In genomic region chr12:55846741-55847140, GRCm38 (mm10) we compare ENCODE assay signal across 8 mouse cellular contexts. TPM values are rescaled to one million over a fixed set of nuclear protein-coding genes. Genes with fewer than 3 reads are reported as not detected.
DNase-seq lines count a peak whose midpoint lies in the region; ATAC-seq and TF ChIP-seq lines count a peak whose summit lies in the region.

No protein-coding gene starts in this region.

- no peak overlapping the region for H3K27ac ChIP-seq in gastrocnemius, adult 2 months
- no peak overlapping the region for H3K27ac ChIP-seq in embryonic facial prominence, embryonic 10.5 days (replicated peaks)

- H3K27me3 ChIP-seq in embryonic facial prominence, embryonic 10.5 days (replicated peaks; ENCODE audit: low read depth, poor library complexity, severe bottlenecking), result no peaks in the 10 kb centered on the region

- peak; percentile 60; the same call in 1 of the 2 replicates for ATAC-seq in megakaryocyte, adult 5-6 weeks (ENCODE audit: poor library complexity, severe bottlenecking)

- H3K4me1 ChIP-seq in embryonic facial prominence, embryonic 10.5 days, result no peaks in the 10 kb centered on the region

- no peaks in the 10 kb centered on the region; the same call in 1 of the 2 replicates for H3K9me3 ChIP-seq in embryonic facial prominence, embryonic 10.5 days

- no peak overlapping the region for H3K4me3 ChIP-seq in gastrocnemius, adult 2 months
- no peak overlapping the region for H3K4me3 ChIP-seq in embryonic facial prominence, embryonic 10.5 days

- DNase-seq in gastrocnemius, adult 2 months, result no peak
- no peak for DNase-seq in gastrocnemius, postnatal 14 days
- peak; percentile 37 to 38 for DNase-seq in right cerebral cortex, adult 2 months (ENCODE audit: low spot score in 2 of 2)
- DNase-seq in right cerebral cortex, postnatal 36 days (ENCODE audit: low spot score in 2 of 2), result no peak
- peak; percentile 43 for DNase-seq in embryonic facial prominence, embryonic 10.5 days (ENCODE audit: low spot score)
- DNase-seq in gastrocnemius, adult 18-20 months (ENCODE audit: low spot score), result no peak
- DNase-seq in layer of hippocampus, postnatal 36 days, result no peak

- peaks cover 75% of the 10 kb centered on the region for H3K36me3 ChIP-seq in embryonic facial prominence, embryonic 10.5 days (replicated peaks)

- intact Hi-C loops in gastrocnemius, adult 2 months (cut with DNase I), result no loop called here
- intact Hi-C loops in gastrocnemius, postnatal 14 days (cut with DNase I; ENCODE audit: low total_unique reads), result no loop called here

- 66% methylated on average over 1 of the region's 1 CpGs for WGBS in embryonic facial prominence, embryonic 10.5 days

- peak; percentile 46 for TF ChIP-seq CTCF in gastrocnemius, adult 2 months (IDR thresholded peaks at IDR 0.05)

RNA-seq across cellular contexts. Expression of gene Brms1l, which starts 10.6 kb away (rescaled TPM):
- total RNA-seq in gastrocnemius, adult 2 months (2021), result 10 to 100 TPM; 17.9 to 22.7 TPM
- total RNA-seq in gastrocnemius, postnatal 14 days (2021), result 10 to 100 TPM; 12.7 to 14.8 TPM
- 42.4 and 45.3 TPM in 2 replicates for polyA plus RNA-seq in embryonic facial prominence, embryonic 10.5 days (2016; fragmentation: Nextera tagmentation; extraction: Ambion mirVana)
- total RNA-seq in megakaryocyte, adult 5-6 weeks (2015), result 12.6 and 12.8 TPM in 2 replicates
- 13.8 and 14.0 TPM in 2 replicates for total RNA-seq in megakaryocyte, adult 5-6 weeks (2017)
- 10 to 100 TPM; 20.3 to 20.5 TPM for total RNA-seq in gastrocnemius, adult 18-20 months (2021)
- 10 to 100 TPM; 68.8 to 69.1 TPM for total RNA-seq in layer of hippocampus, postnatal 36 days (2021)

RNA-seq across cellular contexts. Expression of gene Ralgapa1, which starts 25.8 kb away (rescaled TPM):
- total RNA-seq in gastrocnemius, adult 2 months (2021), result 10 to 100 TPM; 37.7 to 44.1 TPM
- total RNA-seq in gastrocnemius, postnatal 14 days (2021), result 10 to 100 TPM; 28.4 to 30.6 TPM
- polyA plus RNA-seq in embryonic facial prominence, embryonic 10.5 days (2016; fragmentation: Nextera tagmentation; extraction: Ambion mirVana), result 9.7 and 11.0 TPM in 2 replicates
- 33.7 and 39.3 TPM in 2 replicates for total RNA-seq in megakaryocyte, adult 5-6 weeks (2015)
- total RNA-seq in megakaryocyte, adult 5-6 weeks (2017), result 25.6 and 36.6 TPM in 2 replicates
- total RNA-seq in gastrocnemius, adult 18-20 months (2021), result 10 to 100 TPM; 41.5 to 41.9 TPM
- total RNA-seq in layer of hippocampus, postnatal 36 days (2021), result 100 to 1,000 TPM; 119 to 131 TPM

Comparison
In these comparisons a context has a peak if more than half of its experiments do, and no peak if none do; other contexts are left out.
1. DNase-seq: peak in right cerebral cortex, adult 2 months (2 of 2) and embryonic facial prominence, embryonic 10.5 days (single experiment); none in gastrocnemius, adult 2 months (single experiment), gastrocnemius, postnatal 14 days (single experiment), right cerebral cortex, postnatal 36 days (0 of 2), gastrocnemius, adult 18-20 months (single experiment) and layer of hippocampus, postnatal 36 days (0 of 2).